Mouse (Mus musculus): ENCODE measurements at regions not wholly inside any gene's neighbourhood (a gene's known extent, or its start where the extent isn't known, plus 50 kb on each side); places are given as distances from the start of the nearest gene placed in this dataset.

DNA sequence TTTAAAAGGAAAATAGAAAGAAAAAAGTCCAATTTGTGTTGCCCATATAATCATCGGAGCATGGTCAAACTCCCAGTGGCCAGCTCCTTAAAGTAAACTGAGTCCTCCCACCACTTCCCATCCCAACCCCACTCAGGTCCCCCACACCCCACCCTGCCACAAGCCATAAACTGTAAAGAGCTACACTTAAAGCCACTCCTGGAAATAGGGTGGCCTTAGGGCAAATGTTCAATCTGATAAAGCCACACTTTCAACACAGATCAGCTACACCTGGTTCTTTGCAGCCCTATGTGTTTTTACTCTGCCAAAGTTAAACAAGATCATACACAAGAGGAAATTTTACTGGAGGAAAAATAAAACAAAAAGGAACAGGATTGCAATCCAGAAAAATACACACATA is 809.4 kb upstream of the Gm28269 start:
- ATAC-seq = peak; percentile 92
- H3K36me3 ChIP-seq (ENCODE audit: control insufficient read depth, insufficient read depth, low read length) = no peaks in the 10 kb centered on the region
- H3K9ac ChIP-seq (ENCODE audit: low read depth, low read length) = no peak overlapping the region
- H3K4me3 ChIP-seq (ENCODE audit: low read length) = no peak overlapping the region
- no peaks in the 10 kb centered on the region for H3K27me3 ChIP-seq (replicated peaks; ENCODE audit: control insufficient read depth, insufficient read depth, low read length)
- 82% methylated on average over 1 of the region's 1 CpGs for WGBS
- H3K9me3 ChIP-seq (ENCODE audit: control insufficient read depth, low read length) = no peaks in the 10 kb centered on the region
- H3K27ac ChIP-seq (ENCODE audit: low read length) = no peak overlapping the region
- H3K4me1 ChIP-seq (ENCODE audit: control insufficient read depth, insufficient read depth, low read length) = no peaks in the 10 kb centered on the region
- no peak overlapping the region for H3K4me2 ChIP-seq (ENCODE audit: low read depth, low read length)

DNA sequence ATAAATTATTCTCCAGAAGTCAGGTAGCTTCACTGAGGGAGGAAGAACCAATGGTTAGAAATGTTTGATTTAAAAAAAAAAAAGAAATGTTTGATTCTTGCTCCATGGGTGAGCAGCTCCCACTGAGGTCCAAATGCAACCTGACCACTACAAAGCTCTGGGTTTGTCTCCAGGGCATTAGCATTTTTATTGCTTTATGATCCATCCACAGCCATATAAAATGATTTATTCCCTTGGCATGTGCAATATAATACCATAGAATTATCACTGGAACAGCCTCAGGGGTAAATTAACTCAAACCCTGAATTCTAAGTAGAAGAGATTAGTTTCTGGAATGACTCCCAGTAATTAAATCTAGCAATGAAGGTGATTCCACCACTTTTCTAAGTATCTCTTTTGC is 805.2 kb upstream of the Gm28269 start:
- peak; percentile 81 for ATAC-seq
- Histone ChIP-seq H3K9ac (ENCODE audit: low read depth, low read length) (no peak overlapping the region), H3K4me3 (ENCODE audit: low read length) (no peak overlapping the region), H3K27me3 (replicated peaks; ENCODE audit: control insufficient read depth, insufficient read depth, low read length) (no peaks in the 10 kb centered on the region), H3K36me3 (ENCODE audit: control insufficient read depth, insufficient read depth, low read length) (no peaks in the 10 kb centered on the region), H3K4me2 (ENCODE audit: low read depth, low read length) (no peak overlapping the region), H3K4me1 (ENCODE audit: control insufficient read depth, insufficient read depth, low read length) (no peaks in the 10 kb centered on the region), H3K9me3 (ENCODE audit: control insufficient read depth, low read length) (no peaks in the 10 kb centered on the region), H3K27ac (ENCODE audit: low read length) (no peak overlapping the region)
